Mouse (Mus musculus): Measurements from ENCODE around the gene Tex47. TPM values are rescaled to one million over a fixed set of nuclear protein-coding genes. Genes with fewer than 3 reads are reported as not detected.

Gene Tex47
- total RNA-seq (2023) = not detected

GRCm38 (mm10) chr5:7303819-7304218 is at the start of gene Tex47:
Gene Tex47 (plus strand): TSS chr5:7304119.

GRCm38 (mm10) chr5:7344145-7345010 is 40.5 kb downstream of the Tex47 start, which contains the start of gene Zfp804b:
Gene Zfp804b (minus strand): TSS chr5:7344756.

Other genes starting within 250 kb of the Tex47 start
- gene Zfp804b, start 40.6 kb downstream of the Tex47 start, total RNA-seq (2023) = not detected